Mouse (Mus musculus): ENCODE measurements at regions not wholly inside any gene's neighbourhood (a gene's known extent, or its start where the extent isn't known, plus 50 kb on each side); places are given as distances from the start of the nearest gene placed in this dataset.

DNA sequence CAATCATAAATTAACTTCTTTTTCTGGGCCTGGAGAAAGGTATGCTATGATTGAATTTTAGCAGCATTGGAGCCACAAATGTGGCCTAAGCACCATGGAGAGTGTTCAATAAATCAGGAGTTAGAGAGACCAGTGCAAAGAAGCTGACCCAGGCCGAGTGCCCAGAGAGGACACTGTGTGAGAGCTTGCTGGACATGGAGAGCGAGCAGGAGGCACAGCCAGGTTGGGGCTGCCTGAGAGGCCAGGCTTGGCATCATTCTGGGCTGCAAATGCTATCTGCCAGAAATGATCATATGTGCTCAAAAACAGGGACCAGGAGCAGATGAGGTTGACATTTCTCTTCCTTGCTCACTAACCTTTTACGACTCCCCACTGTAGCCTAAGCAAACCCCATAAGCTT, 224.5 kb upstream of the 4931429L15Rik start:
- TF ChIP-seq CTCF (IDR thresholded peaks at IDR 0.05 in 2 of 3, conservative IDR thresholded peaks at IDR 0.05 in 1 of 3; ENCODE audit: control insufficient read depth in 1 of 3, insufficient read depth in 1 of 3, low read depth in 2 of 3, low read length in 3 of 3, poor library complexity in 1 of 3, severe bottlenecking in 1 of 3) (no peak), TCF12 (IDR thresholded peaks at IDR 0.05; ENCODE audit: low read depth, low read length) (no peak), ZNF384 (IDR thresholded peaks at IDR 0.05; ENCODE audit: low read depth, low read length) (no peak), USF1 (IDR thresholded peaks at IDR 0.05; ENCODE audit: low read depth, low read length) (no peak), POLR2AphosphoS5 (IDR thresholded peaks at IDR 0.05; ENCODE audit: borderline replicate concordance, low read depth, low read length) (no peak), HCFC1 (IDR thresholded peaks at IDR 0.05; ENCODE audit: low read depth, low read length) (no peak), POLR2A (IDR thresholded peaks at IDR 0.05; ENCODE audit: control insufficient read depth in 1 of 2, insufficient read depth in 1 of 2, low read depth in 1 of 2, low read length in 2 of 2, poor library complexity in 1 of 2) (no peak), MYC (IDR thresholded peaks at IDR 0.05; ENCODE audit: low read depth, low read length) (no peak), TAL1 (IDR thresholded peaks at IDR 0.05; ENCODE audit: low read length) (no peak), MAX (IDR thresholded peaks at IDR 0.05; ENCODE audit: low read length) (no peak), BHLHE40 (IDR thresholded peaks at IDR 0.05; ENCODE audit: borderline replicate concordance, low read depth, low read length) (no peak)

Data from MEL (cell line).